In genomic region chr2:169094011-169094754, GRCm38 (mm10) we compare ENCODE assay signal across 18 mouse cellular contexts.
A peak's percentile ranks its signal among the peaks of the same experiment; 100 is the strongest.
DNase-seq lines count a peak whose midpoint lies in the region; ATAC-seq and TF ChIP-seq lines count a peak whose summit lies in the region.
"Had no signal": no experiment of that assay in that cellular context is flagged by ENCODE, and none has a peak within 500 bp of the region (broad histone marks: within the 10 kb centered on the region; RNA-seq: fewer than 3 reads in every experiment).

No protein-coding gene starts in this region.

- no peak for DNase-seq in hindbrain, embryonic 14.5 days (ENCODE audit: low spot score)
- peak; percentile 19 for DNase-seq in forebrain, embryonic 10.5 days (ENCODE audit: extremely low spot score, low spot score)
- DNase-seq in hindbrain, postnatal 0 days (ENCODE audit: low spot score): peak; percentile 25
- peak; percentile 73 for DNase-seq in retina, embryonic 14.5 days (ENCODE audit: low spot score)
- DNase-seq in kidney, adult 8-10 months: no peak
- DNase-seq in layer of hippocampus, adult 8-10 months (ENCODE audit: low spot score in 2 of 2): no peak
- DNase-seq in right cerebral cortex, postnatal 4 days: no peak
- DNase-seq: cerebellum, adult 8-10 months; heart, postnatal 36 days; kidney, postnatal 14 days; layer of hippocampus, adult 9-11 months had no signal

- no peak overlapping the region for H3K4me3 ChIP-seq in hindbrain, embryonic 14.5 days (replicated peaks; ENCODE audit: low read length)
- H3K4me3 ChIP-seq in hindbrain, embryonic 12.5 days: no peak overlapping the region
- H3K4me3 ChIP-seq in forebrain, embryonic 10.5 days: peak overlapping the region; percentile 10; the same call in 1 of the 2 replicates
- no peak overlapping the region for H3K4me3 ChIP-seq in hindbrain, postnatal 0 days (ENCODE audit: low read length)
- H3K4me3 ChIP-seq: heart, embryonic 12.5 days; lung, embryonic 15.5 days had no signal

- no peaks in the 10 kb centered on the region for H3K36me3 ChIP-seq in hindbrain, embryonic 14.5 days (replicated peaks; ENCODE audit: control insufficient read depth, insufficient read depth)
- no peaks in the 10 kb centered on the region for H3K36me3 ChIP-seq in hindbrain, embryonic 12.5 days
- no peaks in the 10 kb centered on the region for H3K36me3 ChIP-seq in forebrain, embryonic 10.5 days (replicated peaks)
- no peaks in the 10 kb centered on the region for H3K36me3 ChIP-seq in hindbrain, postnatal 0 days (ENCODE audit: insufficient read depth, low read length)
- H3K36me3 ChIP-seq: heart, embryonic 12.5 days; lung, embryonic 15.5 days had no signal

- no peak for TF ChIP-seq CTCF in hindbrain, postnatal 0 days (IDR thresholded peaks at IDR 0.05; ENCODE audit: low read depth)

- WGBS in hindbrain, embryonic 14.5 days: 54% methylated on average over 22 of the region's 22 CpGs
- WGBS in hindbrain, embryonic 12.5 days: 73% methylated on average over 22 of the region's 22 CpGs
- WGBS in forebrain, embryonic 10.5 days: 41% methylated on average over 22 of the region's 22 CpGs
- WGBS in hindbrain, postnatal 0 days: 42% methylated on average over 22 of the region's 22 CpGs

- no peak overlapping the region for H3K4me2 ChIP-seq in hindbrain, embryonic 14.5 days (replicated peaks)
- no peak overlapping the region for H3K4me2 ChIP-seq in hindbrain, embryonic 12.5 days (replicated peaks)
- no peak overlapping the region for H3K4me2 ChIP-seq in hindbrain, postnatal 0 days (ENCODE audit: low read depth, low read length)
- H3K4me2 ChIP-seq: heart, embryonic 12.5 days; lung, embryonic 15.5 days had no signal

- peaks cover 5% of the 10 kb centered on the region; the same call in 1 of the 2 replicates for H3K4me1 ChIP-seq in hindbrain, embryonic 14.5 days (replicated peaks; ENCODE audit: control insufficient read depth, insufficient read depth, low read length)
- no peaks in the 10 kb centered on the region for H3K4me1 ChIP-seq in hindbrain, embryonic 12.5 days
- H3K4me1 ChIP-seq in forebrain, embryonic 10.5 days: peaks cover 16% of the 10 kb centered on the region
- no peaks in the 10 kb centered on the region for H3K4me1 ChIP-seq in hindbrain, postnatal 0 days (ENCODE audit: insufficient read depth, low read length)
- H3K4me1 ChIP-seq: heart, embryonic 12.5 days; lung, embryonic 15.5 days; megakaryocyte, embryonic 14.5 days had no signal

- 0 out of 2 replicates have a peak, but pooled peaks cover 5% of the 10 kb centered on the region for H3K9me3 ChIP-seq in hindbrain, embryonic 14.5 days (ENCODE audit: control insufficient read depth, low read length)
- H3K9me3 ChIP-seq in hindbrain, embryonic 12.5 days (replicated peaks): peaks cover 10% of the 10 kb centered on the region; the same call in 1 of the 2 replicates
- H3K9me3 ChIP-seq in forebrain, embryonic 10.5 days: peaks cover 13% of the 10 kb centered on the region
- peaks cover 4% of the 10 kb centered on the region; the same call in 1 of the 2 replicates for H3K9me3 ChIP-seq in hindbrain, postnatal 0 days (ENCODE audit: low read length)

- no peak for ATAC-seq in hindbrain, embryonic 14.5 days (ENCODE audit: low FRiP score)
- ATAC-seq in hindbrain, embryonic 12.5 days (ENCODE audit: low FRiP score): no peak
- ATAC-seq in hindbrain, postnatal 0 days: no peak
- ATAC-seq: intestine, postnatal 0 days; Patski had no signal

- no peak overlapping the region for H3K9ac ChIP-seq in hindbrain, embryonic 14.5 days
- H3K9ac ChIP-seq in hindbrain, embryonic 12.5 days: no peak overlapping the region
- H3K9ac ChIP-seq in hindbrain, postnatal 0 days (replicated peaks; ENCODE audit: low read length): no peak overlapping the region
- H3K9ac ChIP-seq: heart, embryonic 12.5 days; lung, embryonic 15.5 days had no signal

- H3K27ac ChIP-seq in hindbrain, embryonic 14.5 days: peak overlapping the region; percentile 62
- H3K27ac ChIP-seq in hindbrain, embryonic 12.5 days: no peak overlapping the region; the same call in 1 of the 2 replicates
- peak overlapping the region; percentile 54 for H3K27ac ChIP-seq in forebrain, embryonic 10.5 days
- H3K27ac ChIP-seq in hindbrain, postnatal 0 days: peak overlapping the region; percentile 48; the same call in 1 of the 2 replicates
- H3K27ac ChIP-seq: lung, embryonic 15.5 days had no signal

- H3K27me3 ChIP-seq in hindbrain, embryonic 14.5 days (ENCODE audit: control insufficient read depth, insufficient read depth, low read length): no peaks in the 10 kb centered on the region
- H3K27me3 ChIP-seq in hindbrain, embryonic 12.5 days: no peaks in the 10 kb centered on the region
- peaks cover 10% of the 10 kb centered on the region; the same call in 1 of the 2 replicates for H3K27me3 ChIP-seq in forebrain, embryonic 10.5 days (ENCODE audit: poor library complexity, severe bottlenecking)
- no peaks in the 10 kb centered on the region for H3K27me3 ChIP-seq in hindbrain, postnatal 0 days (ENCODE audit: insufficient read depth, low read length)
- H3K27me3 ChIP-seq: CH12.LX; heart, embryonic 12.5 days; lung, embryonic 15.5 days; megakaryocyte, embryonic 14.5 days; Patski had no signal

Comparison
In these comparisons a context has a peak if more than half of its experiments do, and no peak if none do; other contexts are left out.
1. DNase-seq: peak in forebrain, embryonic 10.5 days (single experiment), hindbrain, postnatal 0 days (single experiment) and retina, embryonic 14.5 days (single experiment); none in hindbrain, embryonic 14.5 days (single experiment), kidney, adult 8-10 months (0 of 2), layer of hippocampus, adult 8-10 months (0 of 2) and right cerebral cortex, postnatal 4 days (single experiment).